Mouse (Mus musculus): ENCODE data around the gene Kntc1.

- no peak for TF ChIP-seq GATA1 (IDR thresholded peaks at IDR 0.05; ENCODE audit: borderline replicate concordance, low read length)
- no peak for TF ChIP-seq FLI1 (IDR thresholded peaks at IDR 0.05; ENCODE audit: low read length)
These were observed 39.9 kb upstream of the Kntc1 start for GRCm38 (mm10) chr5:123709571-123709970.
